In the genomic region with DNA sequence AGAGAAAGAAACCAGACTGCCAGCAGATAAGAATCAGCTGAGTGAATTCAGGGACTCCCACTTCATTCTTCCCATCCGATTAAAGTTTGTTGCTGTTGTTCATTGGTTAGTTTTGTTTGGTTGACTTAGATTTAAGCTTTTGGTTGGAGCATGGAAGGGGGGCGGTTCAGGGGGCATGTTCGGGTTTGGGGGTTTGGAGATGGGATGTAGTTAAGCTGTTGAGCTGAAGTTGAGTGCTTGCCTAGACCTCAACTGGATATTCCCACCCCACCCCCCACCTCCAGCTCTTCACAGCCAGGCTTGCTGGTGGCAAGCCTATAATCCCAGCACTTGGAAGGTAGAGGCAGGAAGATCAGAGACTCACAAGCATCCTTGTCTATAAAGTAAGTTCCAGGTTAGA, we compare ENCODE assay signal across 8 mouse cellular contexts. TPM values are rescaled to one million over a fixed set of nuclear protein-coding genes. Genes with fewer than 3 reads are reported as not detected.
DNase-seq lines count a peak whose midpoint lies in the region; ATAC-seq lines count a peak whose summit lies in the region.

A gene (minus strand): TSS at position 101 of the 400 bp plus-strand sequence.

- H3K4me3 ChIP-seq in forebrain, embryonic 12.5 days (replicated peaks), result peak within 1 kb of the TSS; percentile 60
- H3K4me3 ChIP-seq in neural tube, embryonic 12.5 days, result peak within 1 kb of the TSS; percentile 48

- peak within 1 kb of the TSS; percentile 94 for H3K4me2 ChIP-seq in forebrain, embryonic 12.5 days
- peak within 1 kb of the TSS; percentile 94 for H3K4me2 ChIP-seq in neural tube, embryonic 12.5 days (replicated peaks)

- H3K9me3 ChIP-seq in forebrain, embryonic 12.5 days, result no peaks in the 10 kb centered on the region
- no peaks in the 10 kb centered on the region for H3K9me3 ChIP-seq in neural tube, embryonic 12.5 days

- H3K27ac ChIP-seq in forebrain, embryonic 12.5 days, result peak within 1 kb of the TSS; percentile 81
- peak within 1 kb of the TSS; percentile 65 for H3K27ac ChIP-seq in neural tube, embryonic 12.5 days

- H3K27me3 ChIP-seq in forebrain, embryonic 12.5 days, result peaks cover 31% of the 10 kb centered on the region
- peaks cover 24% of the 10 kb centered on the region for H3K27me3 ChIP-seq in neural tube, embryonic 12.5 days (replicated peaks)

- DNase-seq in layer of hippocampus, adult 8-10 months (ENCODE audit: low spot score in 2 of 2), result no peak
- DNase-seq in layer of hippocampus, adult 9-11 months, result no peak
- DNase-seq in layer of hippocampus, postnatal 36 days, result no peak
- no peak for DNase-seq in adrenal gland, adult (ENCODE audit: inconsistent age in 2 of 2, low spot score in 1 of 2)
- no peak for DNase-seq in urinary bladder, postnatal 4 days (ENCODE audit: low spot score in 2 of 2)
- DNase-seq in adrenal gland, adult 18-20 months (ENCODE audit: low spot score in 2 of 2), result no peak

- H3K36me3 ChIP-seq in forebrain, embryonic 12.5 days (replicated peaks), result no peaks in the 10 kb centered on the region
- no peaks in the 10 kb centered on the region for H3K36me3 ChIP-seq in neural tube, embryonic 12.5 days

- ATAC-seq in forebrain, embryonic 12.5 days (ENCODE audit: low FRiP score), result no peak
- no peak for ATAC-seq in neural tube, embryonic 12.5 days (ENCODE audit: low FRiP score, low read depth)

- peaks cover 11% of the 10 kb centered on the region for H3K4me1 ChIP-seq in forebrain, embryonic 12.5 days
- peaks cover 8% of the 10 kb centered on the region for H3K4me1 ChIP-seq in neural tube, embryonic 12.5 days

- peak within 1 kb of the TSS; percentile 58 for H3K9ac ChIP-seq in forebrain, embryonic 12.5 days
- H3K9ac ChIP-seq in neural tube, embryonic 12.5 days, result peak within 1 kb of the TSS; percentile 57

- 42% methylated on average over 3 of the region's 3 CpGs for WGBS in forebrain, embryonic 12.5 days
- WGBS in neural tube, embryonic 12.5 days, result 67% methylated on average over 3 of the region's 3 CpGs

RNA-seq across cellular contexts. Expression of the gene that starts here (rescaled TPM):
- 100 to 1,000 TPM in 3 of 4 experiments, 10 to 100 TPM in 1; 95.9 to 116 (median 106) TPM for total RNA-seq in layer of hippocampus, adult 8-10 months (2022)
- 2.6 and 3.5 TPM in 2 replicates for polyA plus RNA-seq in forebrain, embryonic 12.5 days (2016; fragmentation: Nextera tagmentation; extraction: Ambion mirVana)
- total RNA-seq in layer of hippocampus, postnatal 36 days (2021), result 100 to 1,000 TPM; 120 to 127 TPM
- polyA plus RNA-seq in neural tube, embryonic 12.5 days (2016; fragmentation: Nextera tagmentation; extraction: Ambion mirVana), result 5.3 and 6.0 TPM in 2 replicates
- total RNA-seq in adrenal gland, adult 18-20 months (2021), result 1 to 10 TPM; 3.4 to 4.9 TPM

Comparison
In these comparisons a context has a peak if more than half of its experiments do, and no peak if none do; other contexts are left out.
1. RNA of the gene that starts here (total RNA-seq): 120 to 127 TPM in layer of hippocampus, postnatal 36 days and 95.9 to 116 TPM in layer of hippocampus, adult 8-10 months; 3.4 to 4.9 TPM in adrenal gland, adult 18-20 months; every median in the first group is over 10 times any median in the second.